Mouse (Mus musculus): ENCODE results near the gene Ddr2.

- no peak for TF ChIP-seq POLR2A (IDR thresholded peaks at IDR 0.05; ENCODE audit: low read depth, low read length)
- no peak for TF ChIP-seq USF2 (conservative IDR thresholded peaks at IDR 0.05; ENCODE audit: low read depth, low read length)
- TF ChIP-seq CHD1 (IDR thresholded peaks at IDR 0.05; ENCODE audit: low read depth, low read length): no peak
- TF ChIP-seq CTCF (conservative IDR thresholded peaks at IDR 0.05 in 1 of 2, IDR thresholded peaks at IDR 0.05 in 1 of 2; ENCODE audit: low read depth in 2 of 2, low read length in 2 of 2): no peak
- peak; percentile 41; the same call in 1 of the 2 replicates for TF ChIP-seq EP300 (IDR thresholded peaks at IDR 0.05; ENCODE audit: low read length)
- TF ChIP-seq ZKSCAN1 (IDR thresholded peaks at IDR 0.05; ENCODE audit: borderline replicate concordance, low read depth, low read length): no peak
- no peak for TF ChIP-seq UBTF (IDR thresholded peaks at IDR 0.05; ENCODE audit: low read depth, low read length)
Observed at GRCm38 (mm10) chr1:170134264-170134663, 23.7 kb upstream of the Ddr2 start.

All from CH12.LX (cell line).